Mouse (Mus musculus): ENCODE measurements around the gene Fxr1.

DNA sequence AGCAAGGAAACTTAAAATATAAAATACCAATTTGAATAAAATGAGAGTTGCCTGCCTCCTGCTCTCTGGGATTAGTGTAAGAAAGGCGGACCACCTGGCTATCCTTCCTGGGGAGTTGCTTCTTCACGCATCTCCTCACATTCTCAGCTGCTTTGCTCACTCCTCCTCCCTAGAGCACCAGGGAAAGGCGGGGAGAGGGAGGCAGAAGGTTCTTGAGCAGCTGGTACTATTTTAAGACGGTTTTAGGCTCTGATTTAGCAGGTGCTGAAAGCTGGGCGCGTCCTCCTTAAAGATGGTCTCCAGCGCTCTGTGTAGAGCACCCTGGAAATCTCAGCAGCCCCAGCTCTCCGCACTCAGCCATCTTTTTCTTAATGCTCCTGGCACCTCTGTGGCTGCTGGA lies 28.8 kb upstream of the Fxr1 start:
- no peak for TF ChIP-seq CTCF (IDR thresholded peaks at IDR 0.05; ENCODE audit: extremely low read depth, insufficient read depth, low read length)
- no peak for TF ChIP-seq POLR2A (IDR thresholded peaks at IDR 0.05; ENCODE audit: extremely low read depth, insufficient read depth, low read length)
